Mouse (Mus musculus) left cerebral cortex, postnatal 25 days (tissue): ENCODE measurements around the gene Tma7. TPM values are rescaled to one million over a fixed set of nuclear protein-coding genes. Genes with fewer than 3 reads are reported as not detected.

Source experiments
- DNase-seq, 2 experiments: peaks; one replicate each; pipeline ENCODE4 v3.0.0; 2022; ENCODE audit warnings: low spot score in 2 of 2, mixed read lengths in 1 of 2
- intact Hi-C: fragments of 180-260 bp; cut with DNase I; formaldehyde crosslinking; loops from one replicate; pipeline ENCODE4 v1.15.1; 2025
- total RNA-seq, 2 experiments: library from RNA; stranded (reverse); gene quantifications; 2 replicates each; pipeline ENCODE4 v1.2.3; 2021

Gene Tma7
- total RNA-seq, result 100 to 1,000 TPM; 365 to 371 TPM

DNA sequence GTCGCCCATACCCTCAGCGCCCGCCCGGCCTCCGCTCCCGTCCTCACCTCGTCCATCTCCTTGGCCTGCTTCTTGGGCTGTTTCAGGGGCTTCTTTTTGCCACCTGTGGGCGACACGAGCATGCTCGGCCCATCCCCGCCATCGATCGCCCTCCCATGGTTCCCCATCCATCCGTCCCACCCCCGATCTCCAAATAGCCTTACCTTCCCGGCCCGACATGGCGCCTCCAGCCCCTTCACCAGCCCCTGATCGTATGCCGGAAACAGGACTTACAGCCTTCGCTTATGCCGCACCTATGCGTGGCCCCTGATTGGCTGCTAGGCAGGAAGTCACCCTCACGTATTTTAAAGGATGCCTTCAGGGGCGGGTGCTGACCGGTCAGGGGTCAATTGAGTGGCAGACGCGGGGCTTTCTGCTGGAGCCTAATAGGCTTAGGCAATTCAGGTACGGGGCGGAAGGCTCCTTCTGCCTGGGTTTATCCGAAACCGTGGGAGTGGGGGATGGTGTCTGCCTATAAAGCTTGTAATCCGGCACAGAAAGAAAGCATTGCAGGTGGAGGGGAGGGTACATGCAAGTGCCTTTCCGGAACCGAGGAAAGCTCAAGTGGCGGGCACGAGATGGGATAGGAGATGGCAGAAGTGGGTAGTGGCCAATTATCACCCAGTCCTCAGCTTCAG lies at the start of gene Tma7, which contains the start of gene Ccdc51:
Gene Tma7 (minus strand): TSS at position 464 of the 677 bp plus-strand sequence.
Gene Ccdc51 (plus strand): TSS at position 370 of the 677 bp plus-strand sequence.
- intact Hi-C loops, result no loop called here
- peak; percentile 90 to 96 for DNase-seq

DNA sequence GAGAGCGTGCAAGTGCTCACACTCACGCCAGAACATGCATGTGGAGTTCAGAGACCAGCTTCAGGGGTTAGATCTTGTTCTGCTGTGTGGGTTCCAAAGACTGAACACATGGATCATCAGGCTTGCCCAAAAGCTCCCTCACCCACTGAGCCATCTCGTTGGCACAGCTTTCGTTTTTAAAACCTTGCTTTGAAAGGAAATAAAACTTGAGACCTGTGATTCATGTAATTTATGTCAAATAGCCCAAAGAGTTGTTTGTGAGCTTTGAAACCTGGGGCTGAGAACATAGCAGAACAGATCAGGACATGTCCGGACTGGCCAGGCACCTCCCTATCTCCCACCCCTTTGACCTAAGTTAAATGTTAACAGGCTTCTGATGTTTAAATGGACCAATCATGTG lies 47.7 kb upstream of the Tma7 start:
- DNase-seq, result no peak
- intact Hi-C loops, result no loop called here

DNA sequence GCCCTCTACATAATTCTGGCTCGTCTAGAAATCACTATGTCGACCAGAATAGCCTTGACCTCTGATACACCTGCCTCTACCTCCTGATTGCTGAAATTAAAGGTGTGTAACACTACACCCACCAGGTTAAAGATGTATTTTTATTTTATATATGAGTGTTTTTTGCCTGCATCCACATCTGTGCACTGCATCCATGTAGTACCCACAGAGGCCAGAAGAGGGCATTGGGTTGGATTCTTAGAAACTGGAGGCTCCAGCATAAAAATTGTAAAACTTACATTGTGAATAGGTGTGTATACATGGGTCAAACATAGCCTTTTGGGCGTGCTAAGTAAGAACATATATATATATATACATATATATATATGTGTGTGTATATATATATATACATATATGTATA lies 45.8 kb upstream of the Tma7 start:
- DNase-seq, result peak in 1 of 2 experiments; percentile 10
- intact Hi-C loops, result loop anchor here (10.0 kb wide), 1 partner anchor 707 kb away; the partner anchor contains the start of gene Nme6

DNA sequence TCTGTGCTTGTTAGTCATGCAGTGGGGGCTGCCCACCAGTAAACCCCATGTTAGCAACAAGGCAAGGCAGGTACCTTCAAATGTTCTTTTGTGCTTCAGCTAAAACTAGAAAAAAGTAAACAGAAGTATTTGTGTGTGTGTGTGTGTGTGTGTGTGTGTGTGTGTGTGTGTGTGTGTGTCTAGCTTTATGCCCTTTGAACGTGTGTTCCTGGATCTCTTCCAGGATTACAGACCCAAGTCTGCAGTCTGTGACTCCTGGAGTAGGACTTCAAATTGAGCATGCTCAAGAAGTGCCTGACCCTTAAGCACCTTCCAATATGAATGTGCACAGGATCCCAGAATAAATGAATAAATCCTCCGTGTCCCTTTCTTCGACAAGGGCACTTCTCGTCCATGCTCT lies 44.7 kb upstream of the Tma7 start:
- intact Hi-C loops, result loop anchor here (10.0 kb wide), 1 partner anchor 708 kb away; the partner anchor contains the start of gene Nme6
- no peak for DNase-seq

DNA sequence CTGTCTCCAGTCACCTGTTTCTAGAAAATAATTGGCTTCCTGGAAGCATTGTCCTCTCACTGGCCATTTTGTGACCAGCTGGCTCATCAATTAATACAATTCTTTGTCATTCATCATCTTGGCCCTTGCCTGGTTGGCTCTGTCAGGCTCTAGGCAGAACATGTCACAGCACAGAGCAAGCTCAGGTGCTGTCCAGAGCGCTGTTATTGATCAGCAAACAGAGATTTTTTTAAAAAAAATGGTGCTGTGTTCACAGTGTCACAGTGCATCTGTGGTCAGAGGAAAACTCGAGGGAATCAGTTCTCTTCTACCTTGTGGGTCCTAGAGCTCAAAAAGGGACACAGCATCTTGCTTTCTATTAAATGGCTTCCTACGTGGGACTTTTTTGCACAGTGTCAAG lies 43.1 kb upstream of the Tma7 start:
- intact Hi-C loops, result loop anchor here (10.0 kb wide), 1 partner anchor 709 kb away; the partner anchor contains the start of gene Nme6
- no peak for DNase-seq

DNA sequence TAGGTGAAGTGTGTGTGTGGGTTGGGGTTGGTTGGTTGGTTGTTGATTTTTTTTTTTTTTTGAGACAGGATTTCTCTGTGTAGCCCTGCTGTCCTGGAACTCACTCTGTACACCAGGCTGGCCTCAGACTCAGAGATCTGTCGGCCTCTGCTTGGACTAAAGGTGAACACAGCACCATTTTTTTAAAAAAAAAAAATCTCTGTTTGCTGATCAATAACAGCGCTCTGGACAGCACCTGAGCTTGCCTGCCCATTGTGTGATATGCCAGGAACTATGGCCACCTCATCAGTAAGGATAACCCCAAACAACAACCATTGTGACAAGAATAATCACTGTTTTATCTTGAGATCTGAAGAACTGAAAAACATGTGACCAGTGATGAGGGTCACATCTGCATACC lies 42.7 kb upstream of the Tma7 start:
- intact Hi-C loops, result loop anchor here (10.0 kb wide), 1 partner anchor 710 kb away; the partner anchor contains the start of gene Nme6
- DNase-seq, result no peak

DNA sequence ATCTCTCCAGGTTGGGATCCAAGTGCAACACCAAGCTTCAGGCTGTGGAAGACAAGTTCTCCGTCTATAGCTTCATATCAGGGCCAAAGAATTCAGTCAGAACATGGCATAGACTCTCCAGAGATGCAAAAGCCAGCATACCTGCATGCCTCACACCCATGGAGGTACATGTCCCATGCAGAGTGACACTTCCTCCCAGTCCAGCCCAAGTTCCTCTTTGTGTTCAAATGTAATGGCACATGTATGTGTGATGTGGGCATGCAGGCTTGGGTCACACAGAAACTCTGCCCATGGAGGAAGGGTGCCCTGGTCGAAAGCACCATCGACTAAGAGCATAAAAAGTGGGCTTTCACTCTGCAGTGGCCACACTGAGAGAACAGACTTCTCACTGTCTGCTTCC lies 41.8 kb upstream of the Tma7 start:
- intact Hi-C loops, result loop anchor here (10.0 kb wide), 1 partner anchor 711 kb away; the partner anchor contains the start of gene Nme6
- no peak for DNase-seq

DNA sequence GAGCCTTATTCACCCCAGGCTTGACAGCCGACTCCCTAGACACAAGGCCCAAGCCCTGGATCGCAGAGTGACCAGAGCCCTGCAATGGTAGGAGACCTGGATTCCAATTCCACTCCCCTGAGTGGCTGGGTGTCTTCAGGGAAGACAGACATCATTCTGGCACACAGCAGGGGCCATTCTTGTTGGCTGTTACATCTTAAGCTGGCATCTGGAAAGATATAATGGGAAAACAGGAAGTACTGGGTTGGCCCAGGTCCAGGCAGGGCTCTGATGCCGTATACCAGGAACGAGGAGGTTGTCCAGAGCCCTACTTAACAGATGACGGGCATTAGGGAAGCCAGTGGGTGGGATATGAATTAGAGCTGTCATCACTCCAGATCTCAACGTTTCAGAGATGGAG lies 40.9 kb upstream of the Tma7 start:
- intact Hi-C loops, result loop anchor here (2.0 to 10.0 kb wide), 2 partner anchors 122 to 712 kb away; partner anchors contain the start of gene Nme6
- no peak for DNase-seq

DNA sequence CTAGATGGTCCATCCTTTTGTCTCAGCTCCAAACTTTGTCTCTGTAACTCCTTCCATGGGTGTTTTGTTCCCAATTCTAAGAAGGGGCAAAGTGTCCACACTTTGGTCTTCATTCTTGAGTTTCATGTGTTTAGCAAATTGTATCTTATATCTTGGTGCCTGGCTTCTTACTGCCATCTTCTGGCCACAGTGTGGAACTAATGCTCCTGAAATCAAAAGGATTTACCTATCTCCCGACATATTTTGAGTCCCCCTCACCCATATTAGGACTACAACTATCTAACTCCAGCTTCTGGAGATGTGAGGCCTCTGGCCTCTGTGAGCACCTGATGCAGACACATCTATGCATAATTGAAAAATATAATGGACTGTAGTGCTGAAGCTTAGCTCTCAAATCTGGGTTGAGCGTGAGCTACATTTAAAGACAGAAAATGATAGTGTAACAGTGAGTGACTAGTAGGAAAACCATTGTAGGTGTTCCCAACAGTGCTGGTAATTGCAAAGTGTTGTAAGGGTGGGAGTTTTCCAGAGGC lies 40.2 kb upstream of the Tma7 start:
- peak; percentile 37 to 54 for DNase-seq
- intact Hi-C loops, result loop anchor here (2.0 to 10.0 kb wide), 2 partner anchors 122 to 712 kb away; partner anchors contain the start of gene Nme6

DNA sequence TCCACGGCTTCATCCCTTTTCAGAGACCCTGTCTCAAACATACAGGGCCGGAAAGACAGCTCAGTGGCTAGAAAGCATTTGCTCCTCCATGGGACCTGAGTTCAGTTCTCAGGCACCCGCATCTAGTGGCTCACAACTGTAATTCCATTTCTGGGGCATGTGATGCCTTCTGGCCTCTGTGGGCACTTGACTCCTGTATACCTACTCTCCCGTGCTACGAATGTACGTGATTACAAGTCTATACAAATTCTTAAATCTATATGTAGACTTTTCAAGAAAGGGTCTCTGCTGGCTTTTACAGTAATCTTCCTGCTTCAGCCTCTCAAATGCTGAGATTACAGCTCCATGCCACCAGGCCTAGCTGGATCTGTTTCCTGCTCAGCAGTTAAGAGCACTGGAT lies 38.6 kb upstream of the Tma7 start:
- no peak for DNase-seq
- intact Hi-C loops, result loop anchor here (1.0 to 10.0 kb wide), 2 partner anchors 33 to 714 kb away; partner anchors contain the start of gene Nme6

DNA sequence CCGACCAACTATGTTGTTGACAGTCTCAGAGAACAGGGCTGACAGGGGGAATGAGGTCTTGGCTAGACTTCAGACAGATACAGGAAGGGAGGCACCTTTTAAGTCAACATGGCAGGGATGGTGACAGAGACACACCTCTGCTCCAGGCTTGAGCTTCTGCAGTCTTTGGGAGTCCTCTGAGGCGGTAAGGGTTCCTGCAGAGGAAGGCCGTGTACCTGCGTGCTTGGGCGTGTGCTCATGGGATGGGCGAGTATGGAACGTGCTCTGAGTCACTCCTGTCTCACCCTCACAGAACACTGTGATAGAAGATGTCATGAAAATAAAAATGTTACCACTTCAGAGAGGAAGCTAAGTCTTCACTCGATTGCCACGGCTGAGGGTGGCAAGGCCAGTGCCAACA lies 37.2 kb upstream of the Tma7 start:
- intact Hi-C loops, result no loop called here
- DNase-seq, result no peak

DNA sequence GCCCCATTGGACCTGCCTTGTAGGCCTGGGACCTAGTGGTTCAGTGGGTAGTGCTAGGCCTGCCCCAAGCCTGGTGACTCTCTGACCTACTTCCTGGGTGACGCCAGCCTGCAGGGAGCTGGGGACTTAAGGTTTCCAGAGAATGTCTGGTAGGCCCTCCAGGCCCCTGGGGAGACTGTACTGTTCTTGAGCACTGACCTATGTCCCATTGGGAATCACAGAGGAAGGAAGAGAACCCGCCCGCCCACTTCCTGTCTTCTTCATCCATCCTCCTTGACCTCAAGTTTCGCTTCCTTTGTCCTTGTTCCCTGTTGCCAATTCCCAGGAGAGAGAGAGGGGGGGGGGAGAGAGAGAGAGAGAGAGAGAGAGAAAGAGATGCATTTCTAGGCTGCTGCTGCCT lies 35.7 kb upstream of the Tma7 start:
- intact Hi-C loops, result no loop called here
- no peak for DNase-seq

DNA sequence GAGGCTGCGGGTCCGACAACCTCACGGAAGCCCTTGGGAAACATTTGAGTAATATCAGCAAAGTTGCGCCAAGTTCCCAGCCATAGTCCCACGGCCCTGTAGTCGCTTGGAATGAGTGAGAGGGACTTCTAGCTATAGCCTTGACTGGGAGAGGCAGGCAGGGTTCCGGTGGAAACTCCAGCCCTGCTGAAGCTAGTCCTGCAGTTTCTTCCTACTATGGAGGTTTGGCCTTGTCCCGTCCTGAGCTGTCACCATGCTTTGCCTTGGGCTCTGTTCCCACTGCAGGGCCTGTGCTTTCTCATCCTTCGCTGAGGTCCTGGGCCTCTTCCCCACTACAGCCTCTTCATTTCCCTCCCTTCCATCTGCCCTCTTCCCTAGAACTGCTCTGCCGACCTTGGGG lies 33.8 kb upstream of the Tma7 start:
- intact Hi-C loops, result no loop called here
- no peak for DNase-seq

DNA sequence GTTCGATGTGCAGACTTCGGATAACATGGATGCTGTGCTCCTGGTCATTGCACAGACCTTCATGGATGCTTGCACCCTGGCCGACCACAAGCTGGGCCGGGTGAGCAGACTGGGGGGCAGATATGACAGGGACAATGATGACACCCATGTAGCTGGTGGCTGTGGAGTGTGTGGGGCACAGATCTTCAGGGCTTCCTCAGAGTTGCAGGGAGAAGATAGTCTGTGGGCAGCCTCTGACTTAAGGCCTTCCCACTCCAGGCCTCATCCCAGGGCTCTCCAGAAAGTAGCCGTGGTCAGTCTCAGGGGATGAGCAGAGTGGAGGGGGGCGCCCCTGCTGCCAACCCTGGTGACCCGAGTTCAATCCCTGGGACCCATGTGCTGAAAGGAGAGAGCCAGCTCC lies 32.5 kb upstream of the Tma7 start:
- no peak for DNase-seq

DNA sequence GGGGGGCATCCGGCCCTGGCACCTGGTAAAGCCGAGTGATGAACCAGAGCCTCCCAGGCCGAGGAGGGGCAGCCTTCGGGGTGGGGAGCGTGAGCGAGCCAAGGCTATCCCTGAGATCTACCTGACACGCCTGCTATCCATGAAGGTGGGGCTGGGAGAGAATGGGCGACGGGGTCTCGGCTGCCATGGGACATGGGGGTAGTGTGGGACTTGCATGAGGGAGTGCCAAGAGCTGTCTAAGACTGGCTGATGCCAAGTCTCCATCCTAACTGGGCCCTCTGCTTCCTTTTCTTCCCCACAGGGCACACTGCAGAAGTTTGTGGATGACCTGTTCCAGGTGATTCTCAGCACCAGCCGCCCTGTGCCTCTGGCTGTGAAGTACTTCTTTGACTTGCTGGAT lies 31.9 kb upstream of the Tma7 start:
- DNase-seq, result no peak
- intact Hi-C loops, result no loop called here

More for the DNA sequence above, 32.5 kb upstream of the Tma7 start:
- intact Hi-C loops, result no loop called here

DNA sequence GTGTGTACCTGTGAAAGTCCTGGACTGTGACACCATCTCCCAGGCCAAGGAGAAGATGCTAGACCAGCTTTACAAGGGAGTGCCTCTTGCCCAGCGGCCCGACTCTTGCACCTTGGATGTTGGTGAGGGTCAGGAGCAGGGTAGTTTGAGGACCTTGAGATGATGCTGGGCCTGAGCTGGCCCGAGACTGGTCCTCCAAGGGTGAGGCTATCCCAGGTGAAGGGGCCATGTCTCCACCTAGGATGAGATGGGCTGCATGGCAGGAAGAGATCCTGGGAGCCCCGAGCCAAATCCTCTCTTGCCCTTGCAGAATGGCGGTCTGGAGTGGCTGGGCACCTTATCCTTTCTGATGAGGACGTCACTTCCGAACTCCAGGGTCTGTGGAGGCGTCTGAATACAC lies 30.9 kb upstream of the Tma7 start:
- intact Hi-C loops, result no loop called here
- no peak for DNase-seq

DNA sequence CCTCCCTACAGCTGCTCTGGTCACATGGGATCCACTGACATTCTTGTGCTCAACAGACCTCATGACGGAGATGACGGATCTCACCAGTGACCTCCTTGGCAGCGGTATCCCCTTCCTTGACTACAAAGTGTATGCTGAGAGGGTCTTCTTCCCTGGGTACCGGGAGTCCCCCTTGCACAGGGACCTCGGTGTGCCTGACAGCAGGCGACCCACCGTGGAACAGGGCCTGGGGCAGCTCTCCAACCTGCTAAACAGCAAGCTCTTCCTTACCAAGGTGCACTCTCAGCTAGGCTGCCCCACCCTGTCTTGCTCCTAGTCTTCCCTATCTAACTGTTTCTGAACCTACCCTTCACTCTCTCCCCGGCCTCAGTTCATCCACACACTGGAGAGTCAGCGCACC lies 29.2 kb upstream of the Tma7 start:
- intact Hi-C loops, result no loop called here
- no peak for DNase-seq

DNA sequence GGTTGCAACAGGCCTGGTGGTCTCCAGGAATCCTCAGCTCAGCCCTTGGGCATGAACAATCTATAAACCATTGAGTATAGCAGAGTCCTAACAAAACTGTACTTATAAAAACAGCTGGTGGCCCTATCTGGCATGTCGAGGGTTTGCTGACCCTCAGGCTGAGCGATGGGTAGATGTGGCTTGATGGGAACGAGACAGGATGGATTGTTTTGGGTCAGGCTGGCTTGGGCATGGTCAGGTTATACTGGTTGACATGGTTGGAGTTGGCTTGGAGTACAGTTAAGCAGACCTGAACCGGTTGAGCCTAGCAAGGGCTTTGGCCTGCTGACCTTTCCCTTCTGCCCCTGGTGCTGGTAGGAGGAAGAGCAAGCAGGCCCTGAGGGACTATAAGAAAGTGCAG lies 28.7 kb upstream of the Tma7 start:
- intact Hi-C loops, result no loop called here
- DNase-seq, result no peak

DNA sequence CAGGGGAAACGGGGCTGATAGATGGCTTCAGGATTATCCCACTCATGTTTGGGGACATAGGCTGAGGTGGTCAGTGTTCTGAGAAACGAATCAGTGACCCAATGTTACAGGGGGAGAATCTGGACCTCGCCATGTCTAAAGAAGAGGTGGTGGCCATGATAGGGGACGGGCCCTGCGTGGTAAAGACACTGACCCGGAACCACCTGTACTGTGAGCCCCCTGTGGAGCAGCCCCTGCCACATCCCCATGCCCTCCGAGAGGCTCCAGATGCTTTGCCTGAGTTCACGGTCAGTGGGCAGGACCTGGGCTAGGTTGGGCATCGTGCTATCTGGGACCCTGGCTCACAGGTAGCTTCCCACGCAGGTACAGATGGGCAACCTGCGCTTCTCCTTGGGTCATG lies 27.9 kb upstream of the Tma7 start:
- intact Hi-C loops, result no loop called here
- DNase-seq, result no peak

DNA sequence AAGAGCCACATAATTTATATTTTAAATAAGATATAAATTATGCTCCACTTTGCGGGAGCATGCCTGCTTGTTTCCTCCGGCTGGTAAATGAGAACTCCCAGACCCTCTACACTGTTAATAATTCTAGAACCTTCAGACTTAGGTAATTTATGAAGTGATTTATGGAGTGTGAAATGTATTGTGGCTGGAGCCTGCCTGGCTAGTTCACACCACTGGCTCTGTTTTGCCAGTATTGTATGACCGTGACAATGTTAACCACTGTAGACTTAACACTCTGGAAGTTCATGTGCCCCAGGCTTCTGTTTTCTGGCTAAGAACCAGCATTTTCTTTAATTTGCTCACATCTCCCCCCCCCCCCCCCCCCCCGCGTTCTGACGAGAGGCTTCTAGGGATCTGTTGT lies 25.0 kb upstream of the Tma7 start:
- no peak for DNase-seq
- intact Hi-C loops, result no loop called here

DNA sequence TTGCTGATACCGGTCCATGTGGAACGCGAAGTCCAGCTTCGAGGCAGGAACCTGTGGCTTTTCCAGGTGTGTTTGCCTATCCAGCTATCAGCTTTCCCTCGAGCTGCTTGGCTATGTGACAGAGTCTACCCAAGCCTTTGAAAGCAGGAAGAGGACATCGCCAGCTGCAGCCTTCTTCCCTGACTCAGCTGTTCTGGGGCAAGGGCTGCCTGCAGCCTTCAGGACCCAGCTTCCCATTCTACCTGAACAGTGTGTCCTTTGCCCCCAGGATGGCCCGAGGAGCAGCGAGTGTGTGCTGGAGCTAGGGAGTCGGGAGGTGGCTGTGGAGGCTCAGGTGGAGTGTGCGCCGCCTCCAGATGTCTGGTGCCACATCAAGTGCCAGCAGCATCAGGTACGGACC lies 23.3 kb upstream of the Tma7 start:
- DNase-seq, result no peak
- intact Hi-C loops, result no loop called here
